Mouse (Mus musculus): ENCODE data around the gene Lsamp. TPM values are rescaled to one million over a fixed set of nuclear protein-coding genes. Genes with fewer than 3 reads are reported as not detected.

Lsamp gene
- polyA plus RNA-seq, 1 experiment: 0.04 TPM

DNA sequence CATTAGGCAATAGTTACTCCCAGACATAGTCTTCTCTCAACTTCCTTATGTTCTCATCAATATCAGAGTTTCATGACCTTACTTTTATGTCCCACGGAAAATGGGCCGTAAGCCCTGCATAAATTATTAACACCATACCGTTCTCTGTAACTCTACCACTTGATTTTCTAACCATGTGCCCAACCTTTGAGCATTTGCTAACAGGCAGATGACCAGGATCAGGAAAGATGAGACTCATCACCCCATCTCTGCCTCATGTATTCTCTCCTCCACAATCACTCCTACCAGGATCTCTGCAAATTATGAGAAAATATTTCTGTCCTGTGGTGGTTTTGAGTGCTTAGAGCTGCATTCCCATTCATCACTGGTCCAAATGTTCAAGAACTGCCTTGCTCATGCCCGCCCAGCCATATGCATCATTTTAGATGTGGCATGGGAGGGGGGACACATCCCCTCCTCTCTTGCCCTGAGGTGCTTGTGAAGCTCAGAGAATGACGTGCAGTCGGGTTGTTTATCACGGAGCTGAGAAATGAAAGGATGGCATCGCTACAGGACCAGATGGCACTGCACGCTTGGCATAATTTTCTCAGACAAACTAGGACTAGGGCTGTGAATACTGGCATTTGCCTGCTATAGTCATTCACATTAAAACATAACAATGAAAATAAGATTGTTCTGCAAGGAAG is 1744.9 kb downstream of the Lsamp start:
- Histone ChIP-seq H3K4me3 (ENCODE audit: extremely low read depth, insufficient read depth, insufficient read length) (no peak overlapping the region), H3K27me3 (ENCODE audit: control insufficient read depth, insufficient read depth, low read length) (no peaks in the 10 kb centered on the region), H3K36me3 (ENCODE audit: control insufficient read depth, insufficient read depth, low read length) (no peaks in the 10 kb centered on the region), H3K4me1 (ENCODE audit: control insufficient read depth, insufficient read depth, insufficient read length) (no peaks in the 10 kb centered on the region), H3K27ac (ENCODE audit: insufficient read depth, low read length) (no peak overlapping the region)
- no peak for DNase-seq (ENCODE audit: low read depth in 1 of 2, low spot score in 2 of 2)
- WGBS: 92% methylated on average over 9 of the region's 9 CpGs
- TF ChIP-seq POLR2A (IDR thresholded peaks at IDR 0.05; ENCODE audit: low read depth, low read length) (no peak), CTCF (IDR thresholded peaks at IDR 0.05; ENCODE audit: extremely low read depth, insufficient read depth, insufficient read length, insufficient replicate concordance) (no peak)

DNA sequence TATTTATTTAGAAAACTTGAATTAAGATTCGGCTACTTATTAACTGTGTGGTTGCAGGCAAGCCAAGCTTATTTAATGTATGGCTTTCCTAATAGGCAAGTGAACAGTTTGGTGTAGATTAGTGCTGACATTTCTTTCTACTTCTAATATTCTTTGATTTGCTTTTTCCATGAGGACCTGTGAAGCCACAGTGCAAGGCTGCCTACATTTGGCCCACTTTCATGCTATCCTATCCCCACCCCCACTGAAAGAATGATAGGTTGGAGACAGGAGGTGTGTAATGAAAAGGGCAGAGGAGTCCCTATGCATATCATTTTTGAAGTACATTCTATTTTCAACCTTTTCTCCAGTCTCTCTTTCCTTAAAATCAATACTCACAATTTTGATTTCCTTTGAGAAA is 1745.8 kb downstream of the Lsamp start:
- Histone ChIP-seq H3K36me3 (ENCODE audit: control insufficient read depth, insufficient read depth, low read length) (no peaks in the 10 kb centered on the region), H3K4me3 (ENCODE audit: extremely low read depth, insufficient read depth, insufficient read length) (no peak overlapping the region), H3K27ac (ENCODE audit: insufficient read depth, low read length) (no peak overlapping the region), H3K27me3 (ENCODE audit: control insufficient read depth, insufficient read depth, low read length) (no peaks in the 10 kb centered on the region), H3K4me1 (ENCODE audit: control insufficient read depth, insufficient read depth, insufficient read length) (no peaks in the 10 kb centered on the region)
- 89% methylated on average over 1 of the region's 1 CpGs for WGBS
- no peak for DNase-seq (ENCODE audit: low read depth in 1 of 2, low spot score in 2 of 2)
- TF ChIP-seq CTCF (IDR thresholded peaks at IDR 0.05; ENCODE audit: extremely low read depth, insufficient read depth, insufficient read length, insufficient replicate concordance) (no peak), POLR2A (IDR thresholded peaks at IDR 0.05; ENCODE audit: low read depth, low read length) (no peak)

DNA sequence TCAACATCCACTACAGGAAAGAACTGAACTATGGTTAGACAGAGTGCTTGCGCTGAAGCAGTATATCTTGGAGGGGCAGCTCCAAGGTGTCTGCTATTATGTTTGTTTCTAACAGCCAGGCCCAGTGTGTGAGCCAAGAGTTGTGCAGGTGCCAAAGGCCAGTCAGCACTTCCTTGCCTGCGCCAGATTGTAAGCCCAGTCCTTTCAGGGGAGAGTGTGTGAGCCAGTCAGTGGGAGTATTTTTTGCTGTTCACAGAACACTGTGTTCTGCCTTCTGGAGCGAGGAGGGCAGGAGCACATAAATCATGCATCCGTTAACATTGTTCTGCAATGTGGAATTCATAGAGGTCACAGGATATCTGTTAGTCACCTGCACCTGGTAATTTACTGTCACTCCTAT is 1760.9 kb downstream of the Lsamp start:
- H3K4me3 ChIP-seq (ENCODE audit: extremely low read depth, insufficient read depth, insufficient read length): no peak overlapping the region
- H3K4me1 ChIP-seq (ENCODE audit: control insufficient read depth, insufficient read depth, insufficient read length): no peaks in the 10 kb centered on the region
- H3K36me3 ChIP-seq (ENCODE audit: control insufficient read depth, insufficient read depth, low read length): no peaks in the 10 kb centered on the region
- TF ChIP-seq POLR2A (IDR thresholded peaks at IDR 0.05; ENCODE audit: low read depth, low read length) (no peak), CTCF (IDR thresholded peaks at IDR 0.05; ENCODE audit: extremely low read depth, insufficient read depth, insufficient read length, insufficient replicate concordance) (no peak)
- no peak overlapping the region for H3K27ac ChIP-seq (ENCODE audit: insufficient read depth, low read length)
- no peaks in the 10 kb centered on the region for H3K27me3 ChIP-seq (ENCODE audit: control insufficient read depth, insufficient read depth, low read length)
- DNase-seq (ENCODE audit: low read depth in 1 of 2, low spot score in 2 of 2): no peak
- WGBS: 63% methylated on average over 4 of the region's 4 CpGs

DNA sequence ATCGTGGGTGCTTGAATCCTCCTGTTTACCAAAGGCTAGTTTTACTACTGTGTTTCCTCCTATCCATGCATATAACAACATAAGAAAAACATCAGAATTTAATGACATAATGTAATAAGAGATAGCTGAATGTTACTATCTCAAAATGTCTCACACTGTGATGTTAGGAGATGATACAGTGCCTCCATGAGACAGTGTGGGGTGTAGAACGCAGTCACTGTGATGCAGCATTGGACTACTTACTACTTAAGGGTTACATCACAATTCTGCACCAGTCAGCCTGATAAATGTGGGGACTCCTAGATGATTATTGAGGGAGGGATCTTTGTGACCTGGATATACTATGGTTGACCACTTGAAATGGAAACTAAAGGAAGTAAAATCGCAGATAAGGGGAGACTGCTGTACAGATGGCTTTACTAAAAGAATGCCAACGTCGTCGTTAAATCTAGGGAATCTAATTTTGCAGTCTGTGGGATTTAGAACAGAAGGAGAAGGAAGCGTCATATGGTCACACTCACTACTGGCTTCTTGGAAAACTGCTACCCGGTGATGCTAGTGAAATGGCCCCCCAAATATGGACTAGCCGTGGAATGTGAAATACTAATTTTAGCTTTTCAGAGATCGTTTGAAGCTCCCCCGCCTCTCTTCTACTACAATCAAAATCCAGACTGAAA is 1762.2 kb downstream of the Lsamp start:
- no peaks in the 10 kb centered on the region for H3K36me3 ChIP-seq (ENCODE audit: control insufficient read depth, insufficient read depth, low read length)
- no peaks in the 10 kb centered on the region for H3K4me1 ChIP-seq (ENCODE audit: control insufficient read depth, insufficient read depth, insufficient read length)
- H3K4me3 ChIP-seq (ENCODE audit: extremely low read depth, insufficient read depth, insufficient read length): no peak overlapping the region
- H3K27me3 ChIP-seq (ENCODE audit: control insufficient read depth, insufficient read depth, low read length): no peaks in the 10 kb centered on the region
- no peak for TF ChIP-seq POLR2A (IDR thresholded peaks at IDR 0.05; ENCODE audit: low read depth, low read length)
- no peak for TF ChIP-seq CTCF (IDR thresholded peaks at IDR 0.05; ENCODE audit: extremely low read depth, insufficient read depth, insufficient read length, insufficient replicate concordance)
- DNase-seq (ENCODE audit: low read depth in 1 of 2, low spot score in 2 of 2): no peak
- 86% methylated on average over 11 of the region's 11 CpGs for whole genome bisulfite sequencing
- H3K27ac ChIP-seq (ENCODE audit: insufficient read depth, low read length): no peak overlapping the region

DNA sequence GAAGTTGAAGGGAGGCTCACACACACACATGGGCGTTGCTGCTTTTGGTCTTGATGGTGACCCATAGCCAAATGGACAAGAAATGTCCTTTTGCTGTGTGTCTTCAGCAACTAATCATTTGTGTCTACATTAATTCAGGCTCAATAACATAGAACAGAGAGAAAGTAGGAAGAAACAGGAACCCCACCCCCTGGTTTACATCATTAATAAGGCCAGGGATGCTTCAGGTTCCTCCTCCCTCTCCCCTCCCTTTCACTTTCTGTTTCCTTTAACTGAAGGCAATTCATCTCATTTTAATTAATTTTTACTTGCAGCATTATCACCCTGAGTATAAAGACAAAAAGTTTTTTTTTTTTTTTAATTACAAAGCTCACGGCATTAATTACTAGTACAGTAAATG is 1763.7 kb downstream of the Lsamp start:
- 89% methylated on average over 2 of the region's 2 CpGs for WGBS
- DNase-seq (ENCODE audit: low read depth in 1 of 2, low spot score in 2 of 2): no peak
- Histone ChIP-seq H3K27me3 (ENCODE audit: control insufficient read depth, insufficient read depth, low read length) (no peaks in the 10 kb centered on the region), H3K36me3 (ENCODE audit: control insufficient read depth, insufficient read depth, low read length) (no peaks in the 10 kb centered on the region), H3K4me3 (ENCODE audit: extremely low read depth, insufficient read depth, insufficient read length) (no peak overlapping the region), H3K27ac (ENCODE audit: insufficient read depth, low read length) (no peak overlapping the region), H3K4me1 (ENCODE audit: control insufficient read depth, insufficient read depth, insufficient read length) (no peaks in the 10 kb centered on the region)
- TF ChIP-seq CTCF (IDR thresholded peaks at IDR 0.05; ENCODE audit: extremely low read depth, insufficient read depth, insufficient read length, insufficient replicate concordance) (no peak), POLR2A (IDR thresholded peaks at IDR 0.05; ENCODE audit: low read depth, low read length) (no peak)

DNA sequence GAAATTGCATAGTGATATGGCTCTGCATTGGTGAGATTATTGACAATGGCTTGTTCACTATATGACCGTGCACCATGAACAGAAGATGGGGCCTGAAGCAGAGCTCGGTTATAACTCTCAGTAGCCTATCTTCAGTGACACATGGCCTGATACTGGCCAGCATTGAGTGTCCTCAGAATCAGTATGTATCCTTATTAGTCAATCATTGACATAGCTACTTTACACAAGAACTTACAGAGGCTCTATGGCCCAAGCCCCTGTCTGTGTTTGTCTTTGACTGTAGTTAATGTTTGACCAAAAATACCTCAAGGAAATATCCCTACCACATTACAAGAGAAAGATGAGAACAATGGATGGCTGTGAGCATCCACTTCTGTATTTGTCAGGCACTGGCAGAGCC is 1764.6 kb downstream of the Lsamp start:
- Histone ChIP-seq H3K27ac (ENCODE audit: insufficient read depth, low read length) (no peak overlapping the region), H3K4me1 (ENCODE audit: control insufficient read depth, insufficient read depth, insufficient read length) (no peaks in the 10 kb centered on the region), H3K36me3 (ENCODE audit: control insufficient read depth, insufficient read depth, low read length) (no peaks in the 10 kb centered on the region), H3K4me3 (ENCODE audit: extremely low read depth, insufficient read depth, insufficient read length) (no peak overlapping the region), H3K27me3 (ENCODE audit: control insufficient read depth, insufficient read depth, low read length) (no peaks in the 10 kb centered on the region)
- no peak for DNase-seq (ENCODE audit: low read depth in 1 of 2, low spot score in 2 of 2)
- TF ChIP-seq CTCF (IDR thresholded peaks at IDR 0.05; ENCODE audit: extremely low read depth, insufficient read depth, insufficient read length, insufficient replicate concordance): no peak
- TF ChIP-seq POLR2A (IDR thresholded peaks at IDR 0.05; ENCODE audit: low read depth, low read length): no peak
- WGBS: 94% methylated on average over 2 of the region's 2 CpGs

DNA sequence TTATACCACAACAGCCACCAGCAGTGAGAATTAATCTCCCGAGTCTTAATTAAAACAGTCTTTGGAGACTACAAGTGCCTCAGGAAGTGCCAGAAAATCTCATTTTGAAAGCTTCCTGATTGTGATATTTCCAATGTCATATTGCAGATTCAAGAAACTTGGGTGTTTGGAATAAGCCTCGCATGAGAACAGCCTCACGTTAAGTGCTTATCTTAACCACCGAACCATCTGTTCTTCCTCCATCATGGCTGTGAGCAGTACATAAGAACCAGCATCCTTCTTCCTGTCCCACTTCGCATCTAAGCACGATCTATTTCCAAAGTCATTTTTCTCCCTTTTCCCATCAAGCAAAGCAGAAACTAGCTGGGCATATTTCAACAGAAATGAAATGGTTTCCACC is 1780.1 kb downstream of the Lsamp start:
- no peak for DNase-seq (ENCODE audit: low read depth in 1 of 2, low spot score in 2 of 2)
- no peak overlapping the region for H3K4me3 ChIP-seq (ENCODE audit: extremely low read depth, insufficient read depth, insufficient read length)
- TF ChIP-seq CTCF (IDR thresholded peaks at IDR 0.05; ENCODE audit: extremely low read depth, insufficient read depth, insufficient read length, insufficient replicate concordance) (no peak), POLR2A (IDR thresholded peaks at IDR 0.05; ENCODE audit: low read depth, low read length) (no peak)
- H3K27ac ChIP-seq (ENCODE audit: insufficient read depth, low read length): no peak overlapping the region
- no peaks in the 10 kb centered on the region for H3K36me3 ChIP-seq (ENCODE audit: control insufficient read depth, insufficient read depth, low read length)
- no peaks in the 10 kb centered on the region for H3K27me3 ChIP-seq (ENCODE audit: control insufficient read depth, insufficient read depth, low read length)
- H3K4me1 ChIP-seq (ENCODE audit: control insufficient read depth, insufficient read depth, insufficient read length): no peaks in the 10 kb centered on the region
- 74% methylated on average over 6 of the region's 6 CpGs for WGBS
